Mouse (Mus musculus) effector memory CD4-positive, alpha-beta T cell, adult 5 months (primary cell): ENCODE results near the gene Olfr1298. TPM values are rescaled to one million over a fixed set of nuclear protein-coding genes. Genes with fewer than 3 reads are reported as not detected.

Experiments used
- polyA plus RNA-seq: library from polyadenylated mRNA; unstranded; fragments of 100-300 nt; shearing (Covaris generic); gene quantifications from one replicate; pipeline ENCODE4 v1.2.1, GENCODE M21; 2017

Gene Olfr1298
- not detected for polyA plus RNA-seq

GRCm38 (mm10) chr2:111649101-111649500 is at the start of gene Olfr1298:
Gene Olfr1298, minus strand, starts transcription at chr2:111649201.

DNA sequence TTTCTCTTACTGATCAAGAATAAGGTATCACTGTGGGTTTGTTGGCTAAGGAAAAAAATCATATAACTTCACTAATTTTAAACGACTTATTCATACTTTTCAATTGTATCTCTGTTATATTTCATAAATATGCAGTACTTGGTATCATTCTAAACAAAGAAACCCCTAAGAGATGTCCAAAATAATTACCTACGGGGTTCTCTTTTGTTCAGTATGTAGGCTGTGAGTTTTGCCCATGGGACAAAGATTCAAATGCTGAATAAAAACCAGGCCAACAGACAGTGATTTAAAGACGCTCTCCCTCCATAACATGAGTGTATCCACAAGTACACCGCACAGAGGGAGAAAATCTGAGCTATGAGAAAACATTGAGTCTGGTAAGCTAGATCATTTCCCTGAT is 12.1 kb upstream of the Olfr1298 start, which contains the start of gene Olfr1299:
Gene Olfr1299, plus strand, starts transcription at position 301 of the 400 bp plus-strand sequence.

GRCm38 (mm10) chr2:111626397-111626796 is 22.6 kb downstream of the Olfr1298 start, which contains the start of gene Olfr1297:
Gene Olfr1297, minus strand, starts transcription at chr2:111626497.

Other genes with a start within 250 kb of the Olfr1298 start
- gene Olfr1286, start 226.1 kb downstream of the Olfr1298 start, polyA plus RNA-seq: not detected
- not detected for gene Olfr1287, start 200.1 kb downstream of the Olfr1298 start, polyA plus RNA-seq
- gene Olfr1288, start 175.1 kb downstream of the Olfr1298 start, polyA plus RNA-seq: not detected
- gene Olfr1289, start 168.4 kb downstream of the Olfr1298 start, polyA plus RNA-seq: not detected
- gene Olfr1290, start 155.4 kb downstream of the Olfr1298 start, polyA plus RNA-seq: not detected
- gene Olfr1291-ps1, start 152.0 kb downstream of the Olfr1298 start, polyA plus RNA-seq: 0.10 TPM
- not detected for gene Olfr1293-ps, start 124.0 kb downstream of the Olfr1298 start, polyA plus RNA-seq
- gene Olfr1294, start 108.9 kb downstream of the Olfr1298 start, polyA plus RNA-seq: not detected
- gene Olfr1295, start 79.5 kb downstream of the Olfr1298 start, polyA plus RNA-seq: not detected
- gene Olfr1297, start 22.7 kb downstream of the Olfr1298 start, polyA plus RNA-seq: not detected
- not detected for gene Olfr1299, start 12.2 kb upstream of the Olfr1298 start, polyA plus RNA-seq
- gene Olfr1301, start 101.8 kb upstream of the Olfr1298 start, polyA plus RNA-seq: not detected
- not detected for gene Olfr1302, start 128.2 kb upstream of the Olfr1298 start, polyA plus RNA-seq
- not detected for gene Olfr1303, start 171.1 kb upstream of the Olfr1298 start, polyA plus RNA-seq
- gene Olfr1305, start 227.9 kb upstream of the Olfr1298 start, polyA plus RNA-seq: not detected